Mouse (Mus musculus) stomach, embryonic 14.5 days (tissue): Measurements from ENCODE around the gene Xlr5a. TPM values are rescaled to one million over a fixed set of nuclear protein-coding genes. Genes with fewer than 3 reads are reported as not detected.
"Not testable (repeated sequence)": the region's sequence is repeated elsewhere in the genome, so short reads cannot be mapped to it uniquely, and the experiment has no call there.

ENCODE experiments used
- ATAC-seq: fragments of 200-750 bp; cut with Nextera tagmentation; 2 replicates; pipeline ENCODE4 v1.8.0; 2017; ENCODE audit warnings: low read depth, moderate TSS enrichment; ENCODE audit not compliant: insufficient number of reproducible peaks, insufficient read depth, low FRiP score
- H3K27ac ChIP-seq: fragments of 300-500 bp; sonication (generic); 2 replicates; pipeline ENCODE4 v1.5.1; 2014; ENCODE audit warnings: mild to moderate bottlenecking, low read length, moderate library complexity, mixed read lengths
- H3K27me3 ChIP-seq: fragments of 300-500 bp; sonication (generic); 2 replicates; pipeline ENCODE4 v1.6.1; 2014; ENCODE audit warnings: low read length, control low read depth, mixed read lengths; ENCODE audit not compliant: control insufficient read depth, insufficient read depth
- H3K36me3 ChIP-seq: fragments of 300-500 bp; sonication (generic); 2 replicates; pipeline ENCODE4 v1.6.1; 2014; ENCODE audit warnings: mild to moderate bottlenecking, control low read depth, low read length, moderate library complexity, mixed read lengths; ENCODE audit not compliant: control insufficient read depth, insufficient read depth
- H3K4me1 ChIP-seq: fragments of 300-500 bp; sonication (generic); 2 replicates; pipeline ENCODE4 v1.6.1; 2014; ENCODE audit warnings: low read length, control low read depth, mixed read lengths; ENCODE audit not compliant: control insufficient read depth, insufficient read depth
- H3K4me2 ChIP-seq: fragments of 300-500 bp; sonication (generic); replicated peaks from 2 replicates; pipeline ENCODE4 v1.6.1; 2014; ENCODE audit warnings: low read depth, low read length, control low read depth
- H3K4me3 ChIP-seq: fragments of 300-500 bp; sonication (generic); 2 replicates; pipeline ENCODE4 v1.5.1; 2014; ENCODE audit warnings: low read depth, low read length, control low read depth
- H3K9ac ChIP-seq: fragments of 300-500 bp; sonication (generic); replicated peaks from 2 replicates; pipeline ENCODE4 v1.6.1; 2014; ENCODE audit warnings: low read depth, mild to moderate bottlenecking, control low read depth, low read length, moderate library complexity, mixed read lengths
- H3K9me3 ChIP-seq: fragments of 300-500 bp; sonication (generic); 2 replicates; pipeline ENCODE4 v1.6.1; 2016; ENCODE audit warnings: low read depth, low read length, control low read depth; ENCODE audit not compliant: control insufficient read depth
- WGBS: fragments of 180-500 bp; shearing (Covaris S2); extraction: QIAGEN DNeasy Blood & Tissue Kit; methylation state at CpG from one replicate; pipeline ENCODE4 v1.1.7; 2014; 5-methylcytosine and 5-hydroxymethylcytosine counted together
- polyA plus RNA-seq: library from polyadenylated mRNA; unstranded; fragments of >200 nt; fragmentation: Nextera tagmentation; extraction: Ambion mirVana; gene quantifications from 2 replicates; pipeline ENCODE4 v1.2.1, GENCODE M21; 2014

Gene Xlr5a
- polyA plus RNA-seq, 1 experiment from 2014 or later, result 0.16 TPM

DNA sequence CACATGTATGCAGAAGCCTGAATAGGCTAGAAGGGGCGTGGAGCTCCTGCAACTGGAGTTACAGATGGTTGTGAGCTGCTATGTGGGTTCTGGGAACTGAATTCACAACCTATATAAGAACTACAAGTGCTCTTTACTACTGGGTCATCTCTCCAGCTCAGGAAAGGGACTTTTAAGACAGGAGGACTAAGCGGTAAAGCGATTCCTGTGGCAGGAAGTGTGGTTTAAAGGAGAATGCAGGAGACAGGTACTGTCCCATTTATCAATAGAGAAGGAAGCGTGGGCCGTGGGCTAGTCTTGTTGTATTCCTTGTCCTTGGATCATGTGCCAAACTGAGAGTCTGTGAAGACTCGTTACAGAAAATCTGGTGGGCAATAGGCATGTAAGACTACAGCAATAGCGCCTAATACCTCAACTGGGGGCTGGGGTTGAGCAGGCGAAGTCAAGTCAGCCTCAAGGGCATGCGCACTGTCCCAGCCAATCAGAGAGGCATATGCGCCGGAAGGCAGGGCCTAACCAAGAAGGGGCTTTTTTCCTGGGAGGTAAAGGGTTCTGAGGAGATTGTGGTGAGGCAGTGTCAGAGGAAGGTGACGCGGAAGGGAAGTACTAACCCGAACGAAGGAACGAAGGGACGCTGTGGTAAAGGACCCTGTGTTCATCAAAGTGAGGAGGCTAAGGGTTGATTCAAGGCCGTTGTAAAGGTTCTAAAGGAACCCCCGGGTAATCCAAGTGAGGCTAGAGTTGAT, 78.8 kb downstream of the Xlr5a start, which contains the start of gene Xlr4b:
Gene Xlr4b, plus strand, starts transcription at position 515 of the 746 bp plus-strand sequence.
- WGBS, result 68% methylated on average over 11 of the region's 19 CpGs

DNA sequence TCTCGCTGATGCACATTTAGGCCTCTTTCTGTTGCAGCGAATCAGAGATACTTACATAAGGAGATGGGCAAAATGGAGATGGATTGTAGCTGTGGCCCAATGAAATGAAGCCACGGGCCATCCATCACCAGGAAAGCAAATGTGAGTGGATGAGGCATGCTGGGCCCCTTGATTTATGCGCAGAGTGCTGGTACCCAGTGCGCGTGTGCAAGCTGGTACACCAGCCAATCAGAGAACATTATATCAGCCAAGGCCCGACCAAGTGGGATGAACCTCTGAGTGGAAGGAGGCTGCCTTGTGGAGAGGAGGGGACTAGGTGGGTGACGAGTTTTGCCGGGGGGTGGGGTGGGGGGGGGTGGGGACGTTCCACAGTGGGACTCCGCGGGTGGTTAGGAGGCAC, 100.8 kb downstream of the Xlr5a start, which contains the start of gene Xlr3b:
Gene Xlr3b, plus strand, starts transcription at position 274 of the 400 bp plus-strand sequence.
- not testable (repeated sequence) for ATAC-seq, H3K4me2 ChIP-seq, H3K9me3 ChIP-seq, H3K4me3 ChIP-seq, H3K9ac ChIP-seq, H3K36me3 ChIP-seq, H3K4me1 ChIP-seq, H3K27ac ChIP-seq, H3K27me3 ChIP-seq
- 76% methylated on average over 12 of the region's 12 CpGs for WGBS

More for the DNA sequence above, 78.8 kb downstream of the Xlr5a start, which contains the start of gene Xlr4b:
- H3K36me3 ChIP-seq, ATAC-seq, H3K4me3 ChIP-seq, H3K4me2 ChIP-seq, H3K27me3 ChIP-seq, H3K9ac ChIP-seq, H3K27ac ChIP-seq, H3K9me3 ChIP-seq, H3K4me1 ChIP-seq: not testable (repeated sequence)

- H3K36me3 ChIP-seq, ATAC-seq, H3K27me3 ChIP-seq, H3K27ac ChIP-seq, H3K4me1 ChIP-seq, H3K4me3 ChIP-seq, H3K4me2 ChIP-seq, H3K9me3 ChIP-seq, H3K9ac ChIP-seq: not testable (repeated sequence)
- 84% methylated on average over 4 of the region's 15 CpGs for WGBS
Measured at GRCm38 (mm10) chrX:73176889-73177288, 115.9 kb downstream of the Xlr5a start, which contains the start of gene Spin2d. Gene Spin2d, minus strand, starts transcription at chrX:73176989.

GRCm38 (mm10) chrX:73149350-73149749, 143.4 kb downstream of the Xlr5a start, which contains the start of gene DXBay18:
Gene DXBay18, minus strand, starts transcription at chrX:73149450.
- not testable (repeated sequence) for H3K4me3 ChIP-seq, H3K4me1 ChIP-seq, H3K27ac ChIP-seq, H3K9ac ChIP-seq, H3K36me3 ChIP-seq, ATAC-seq, H3K9me3 ChIP-seq, H3K27me3 ChIP-seq, H3K4me2 ChIP-seq
- no CpG with 5 or more reads among the region's 7 CpGs for WGBS

DNA sequence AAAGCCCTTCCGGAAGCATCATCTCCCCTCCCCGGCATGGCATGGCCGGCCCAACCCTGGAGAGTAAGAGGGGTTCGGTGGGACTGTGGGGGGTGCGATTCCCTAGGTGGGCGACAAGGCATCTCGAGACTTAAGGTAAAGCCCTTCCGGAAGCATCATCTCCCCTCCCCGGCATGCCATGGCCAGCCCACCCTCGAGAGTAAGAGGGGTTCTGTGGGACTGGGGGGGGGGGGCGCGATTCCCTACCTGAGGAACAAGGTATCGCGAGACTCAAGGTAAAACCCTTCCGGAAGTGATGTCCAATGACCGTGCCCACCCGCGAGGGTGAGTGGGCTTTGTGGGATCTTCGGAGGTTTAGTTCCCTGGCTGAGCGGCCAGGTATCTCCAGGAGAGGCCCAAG, 144.3 kb downstream of the Xlr5a start, which contains the start of gene Xlr5b:
Gene Xlr5b, plus strand, starts transcription at position 301 of the 400 bp plus-strand sequence.
- no CpG with 5 or more reads among the region's 20 CpGs for WGBS
- ATAC-seq, result not testable (repeated sequence)

GRCm38 (mm10) chrX:73143218-73143618, 149.6 kb downstream of the Xlr5a start:
- H3K27ac ChIP-seq, H3K4me1 ChIP-seq, H3K4me3 ChIP-seq, H3K27me3 ChIP-seq, H3K9me3 ChIP-seq, H3K36me3 ChIP-seq, H3K9ac ChIP-seq, ATAC-seq, H3K4me2 ChIP-seq: not testable (repeated sequence)
- no CpG with 5 or more reads among the region's 7 CpGs for WGBS

More for the DNA sequence above, 144.3 kb downstream of the Xlr5a start, which contains the start of gene Xlr5b:
- H3K36me3 ChIP-seq, H3K4me2 ChIP-seq, H3K4me1 ChIP-seq, H3K9ac ChIP-seq, H3K4me3 ChIP-seq, H3K27ac ChIP-seq, H3K27me3 ChIP-seq, H3K9me3 ChIP-seq: not testable (repeated sequence)

GRCm38 (mm10) chrX:73122859-73123829, 169.6 kb downstream of the Xlr5a start:
- not testable (repeated sequence) for H3K36me3 ChIP-seq, ATAC-seq, H3K27me3 ChIP-seq, H3K27ac ChIP-seq, H3K4me3 ChIP-seq, H3K4me2 ChIP-seq, H3K4me1 ChIP-seq, H3K9me3 ChIP-seq, H3K9ac ChIP-seq
- WGBS, result no CpG with 5 or more reads among the region's 12 CpGs

GRCm38 (mm10) chrX:73116747-73117146, 176.0 kb downstream of the Xlr5a start, which contains the start of gene Gm14685:
Gene Gm14685, plus strand, starts transcription at chrX:73117047.
- not testable (repeated sequence) for ATAC-seq, H3K4me1 ChIP-seq, H3K27me3 ChIP-seq, H3K9me3 ChIP-seq, H3K9ac ChIP-seq, H3K4me3 ChIP-seq, H3K4me2 ChIP-seq, H3K36me3 ChIP-seq, H3K27ac ChIP-seq
- WGBS, result no CpG with 5 or more reads among the region's 7 CpGs
